Mouse (Mus musculus): ENCODE measurements around the gene Itprid2.

The Itprid2 gene

DNA sequence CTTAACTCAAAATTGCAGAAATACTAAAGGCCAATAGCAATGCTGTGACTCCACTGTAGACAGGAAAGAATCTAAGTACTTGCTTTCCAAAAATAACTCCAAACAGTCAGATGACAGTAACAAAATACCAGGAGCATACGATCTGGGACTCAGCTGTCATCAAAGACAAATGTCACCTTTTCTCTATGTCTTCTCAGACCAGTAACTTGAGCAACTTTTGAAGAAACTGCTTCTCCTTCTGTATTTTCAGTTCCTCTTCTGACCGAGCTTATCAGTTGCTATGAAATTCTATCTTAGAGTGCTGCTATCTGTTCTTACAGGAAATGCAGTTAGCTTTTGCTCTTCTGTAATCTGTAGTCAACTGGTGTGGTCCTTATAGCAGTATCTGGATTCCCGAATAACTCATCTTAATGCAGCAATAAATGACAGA is 78.5 kb downstream of the Itprid2 start:
- DNase-seq (ENCODE audit: low spot score) = no peak

DNA sequence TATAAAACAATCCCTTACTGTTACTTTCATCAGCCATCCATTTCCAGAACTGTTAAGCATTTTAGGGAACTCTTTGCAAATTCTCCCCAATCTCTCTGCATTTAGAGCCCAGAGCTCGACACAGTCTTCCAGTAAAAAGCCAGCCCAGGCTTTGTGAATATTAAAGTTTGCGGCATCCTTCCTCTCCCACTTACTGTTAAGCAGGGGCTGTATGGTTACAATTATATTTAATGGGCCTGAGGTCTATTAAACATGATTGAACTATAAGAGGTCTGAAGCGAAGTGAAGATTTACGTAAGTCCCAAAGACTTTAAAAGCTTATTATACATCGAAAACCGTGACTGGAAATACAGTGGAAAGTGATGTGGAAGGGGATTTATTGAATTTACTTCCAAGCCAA is 79.6 kb downstream of the Itprid2 start:
- DNase-seq (ENCODE audit: low spot score) = no peak

DNA sequence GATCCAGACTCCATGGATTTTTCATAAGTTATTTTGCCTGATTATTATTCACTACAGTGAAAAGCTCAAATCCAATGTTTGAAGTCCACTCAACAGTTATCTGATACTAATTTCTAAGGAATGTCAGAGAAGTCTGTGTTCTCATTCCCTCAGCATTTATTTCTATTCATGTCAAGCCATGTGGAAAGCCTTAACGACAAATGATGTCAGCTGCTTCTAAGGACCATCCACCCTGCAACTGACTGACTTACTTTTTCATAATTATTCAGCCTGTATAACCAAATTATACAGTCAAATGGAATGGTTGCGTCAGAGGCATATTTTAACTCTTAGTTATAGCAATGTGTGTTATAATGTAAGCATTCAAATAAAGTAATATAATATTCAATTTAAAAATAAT is 80.8 kb downstream of the Itprid2 start:
- DNase-seq (ENCODE audit: low spot score) = no peak

DNA sequence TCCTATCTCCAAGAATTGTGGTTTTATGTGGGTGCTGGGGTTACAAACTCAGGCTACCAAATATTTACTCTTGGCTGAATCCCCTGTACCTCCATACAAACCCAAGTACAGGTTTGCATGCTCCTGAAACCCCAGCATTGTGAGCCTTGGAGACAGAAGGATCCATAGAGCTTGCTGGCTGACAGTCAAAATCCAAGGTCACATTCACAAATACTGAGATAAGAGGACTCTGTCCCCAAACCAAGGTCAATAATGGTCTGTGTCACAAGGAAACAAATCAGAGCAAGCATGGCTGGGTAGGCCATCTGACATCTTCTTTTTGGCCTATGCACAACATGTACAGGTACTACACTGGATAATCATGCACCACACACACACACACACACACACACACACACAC is 82.7 kb downstream of the Itprid2 start:
- DNase-seq (ENCODE audit: low spot score) = no peak

DNA sequence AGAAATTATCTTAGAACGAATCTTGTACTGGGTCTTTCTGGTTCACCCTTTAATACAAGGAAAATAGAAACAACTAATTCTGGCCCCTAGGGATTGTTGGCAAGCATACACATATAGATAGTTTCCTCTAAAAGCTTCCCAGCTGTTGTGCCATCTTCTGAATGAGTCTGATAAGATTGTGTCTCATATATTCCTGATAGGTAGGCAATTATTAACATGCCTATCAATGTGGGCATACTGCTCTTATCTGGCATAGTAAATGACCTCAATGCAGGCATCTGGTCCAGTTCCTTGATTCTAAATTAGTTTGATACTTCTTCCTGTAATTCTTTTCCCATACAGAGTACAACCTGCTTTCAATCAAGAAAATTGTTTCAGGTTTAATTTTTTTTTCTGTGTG is 87.3 kb downstream of the Itprid2 start:
- no peak for DNase-seq (ENCODE audit: low spot score)
